Mouse (Mus musculus) MEL (cell line): ENCODE results near the gene Gtpbp1.

ENCODE experiments used
- BHLHE40 ChIP-seq: IDR thresholded peaks from 2 replicates; pipeline ENCODE4 v1.6.1; 2012; ENCODE audit warnings: low read depth, mild to moderate bottlenecking, inconsistent platforms, low read length, improper control_type of control experiment, borderline replicate concordance
- CTCF ChIP-seq, 3 experiments: IDR thresholded peaks in 2 of 3; conservative IDR thresholded peaks in 1 of 3; 2 replicates each; pipeline ENCODE4 v1.5.1; 2011 to 2012; ENCODE audit warnings: low read length in 3 of 3, low read depth in 2 of 3, mild to moderate bottlenecking in 2 of 3, improper control_type of control experiment in 1 of 3, inconsistent platforms in 1 of 3, mixed read lengths in 1 of 3, moderate library complexity in 1 of 3; ENCODE audit not compliant: control insufficient read depth in 1 of 3, insufficient read depth in 1 of 3, poor library complexity in 1 of 3, severe bottlenecking in 1 of 3
- E2F4 ChIP-seq: IDR thresholded peaks from 2 replicates; pipeline ENCODE4 v1.6.1; 2011; ENCODE audit warnings: low read depth, low read length, improper control_type of control experiment, borderline replicate concordance
- EP300 ChIP-seq, 2 experiments: IDR thresholded peaks; 2 replicates each; pipeline ENCODE4 v1.6.1; 2011; ENCODE audit warnings: improper control_type of control experiment in 2 of 2, low read length in 2 of 2, low read depth in 1 of 2, mild to moderate bottlenecking in 1 of 2
- GATA1 ChIP-seq: IDR thresholded peaks from 2 replicates; pipeline ENCODE4 v1.6.1; 2011; ENCODE audit warnings: low read depth, low read length, improper control_type of control experiment
- JUND ChIP-seq: IDR thresholded peaks from 2 replicates; pipeline ENCODE4 v1.6.1; 2011; ENCODE audit warnings: low read depth, mild to moderate bottlenecking, improper control_type of control experiment, low read length
- MEF2A ChIP-seq: IDR thresholded peaks from 2 replicates; pipeline ENCODE4 v1.6.1; 2014; ENCODE audit warnings: low read depth, mild to moderate bottlenecking, inconsistent platforms, low read length, improper control_type of control experiment; ENCODE audit not compliant: poor library complexity, insufficient replicate concordance, severe bottlenecking; ENCODE audit errors: extremely low read depth
- MYB ChIP-seq: IDR thresholded peaks from 2 replicates; pipeline ENCODE4 v1.6.1; 2011; ENCODE audit warnings: mild to moderate bottlenecking, low read depth, low read length, improper control_type of control experiment
- POLR2A ChIP-seq, 2 experiments: IDR thresholded peaks; 2 replicates each; pipeline ENCODE4 v1.6.1; 2011 to 2012; ENCODE audit warnings: low read length in 2 of 2, mild to moderate bottlenecking in 2 of 2, control low read depth in 1 of 2, improper control_type of control experiment in 1 of 2, low read depth in 1 of 2, moderate library complexity in 1 of 2; ENCODE audit not compliant: control insufficient read depth in 1 of 2, insufficient read depth in 1 of 2, poor library complexity in 1 of 2
- POLR2AphosphoS2 ChIP-seq: IDR thresholded peaks from 2 replicates; pipeline ENCODE4 v1.6.1; 2011; ENCODE audit warnings: low read length, improper control_type of control experiment
- USF1 ChIP-seq: IDR thresholded peaks from 2 replicates; pipeline ENCODE4 v1.6.1; 2014; ENCODE audit warnings: low read depth, mild to moderate bottlenecking, inconsistent platforms, low read length, improper control_type of control experiment, moderate library complexity
- ZNF384 ChIP-seq: IDR thresholded peaks from 2 replicates; pipeline ENCODE4 v1.6.1; 2012; ENCODE audit warnings: low read depth, mild to moderate bottlenecking, inconsistent platforms, low read length, improper control_type of control experiment

DNA sequence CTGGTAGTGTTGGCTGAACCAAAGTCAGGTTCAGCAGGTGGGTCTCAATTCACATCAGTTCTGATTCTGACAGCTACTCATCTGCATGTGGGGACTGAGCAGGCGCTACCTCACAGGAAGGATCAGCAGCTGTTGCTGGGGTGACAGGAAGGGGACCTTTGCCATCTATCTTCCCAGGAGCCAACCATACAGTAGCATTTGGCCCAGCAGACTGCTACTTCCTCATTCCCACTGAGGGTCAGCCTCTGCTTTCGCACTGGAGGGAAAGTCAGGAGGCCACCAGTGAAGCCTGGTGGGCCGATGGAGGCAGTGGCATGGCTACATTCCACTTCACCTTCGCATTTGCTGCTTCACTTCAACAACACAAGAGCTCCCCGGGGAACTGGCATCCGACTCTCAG lies 77.7 kb downstream of the Gtpbp1 start:
- no peak for TF ChIP-seq EP300 (IDR thresholded peaks at IDR 0.05; ENCODE audit: low read depth in 1 of 2, low read length in 2 of 2)
- TF ChIP-seq BHLHE40 = no peak
- TF ChIP-seq GATA1 = no peak
- TF ChIP-seq USF1 = no peak
- no peak for TF ChIP-seq POLR2A (IDR thresholded peaks at IDR 0.05; ENCODE audit: control insufficient read depth in 1 of 2, insufficient read depth in 1 of 2, low read depth in 1 of 2, low read length in 2 of 2, poor library complexity in 1 of 2)
- TF ChIP-seq JUND = no peak
- no peak for TF ChIP-seq MEF2A
- TF ChIP-seq CTCF (IDR thresholded peaks at IDR 0.05 in 2 of 3, conservative IDR thresholded peaks at IDR 0.05 in 1 of 3; ENCODE audit: control insufficient read depth in 1 of 3, insufficient read depth in 1 of 3, low read depth in 2 of 3, low read length in 3 of 3, poor library complexity in 1 of 3, severe bottlenecking in 1 of 3) = no peak
- TF ChIP-seq MYB = no peak
- TF ChIP-seq E2F4 = no peak
- TF ChIP-seq ZNF384 = no peak
- TF ChIP-seq POLR2AphosphoS2 = no peak
